Mouse (Mus musculus) limb, embryonic 14.5 days (tissue): ENCODE data around the gene Esrrg. TPM values are rescaled to one million over a fixed set of nuclear protein-coding genes. Genes with fewer than 3 reads are reported as not detected.

Experiments used
- ATAC-seq: fragments of 200-750 bp; cut with Nextera tagmentation; 2 replicates; pipeline ENCODE4 v1.8.0; 2017; ENCODE audit warnings: low read depth, moderate number of reproducible peaks, moderate TSS enrichment; ENCODE audit not compliant: low FRiP score
- DNase-seq: peaks from one replicate; pipeline ENCODE4 v3.0.0-alpha.2; 2015; ENCODE audit warnings: low spot score
- H3K27ac ChIP-seq: fragments of 300-500 bp; sonication (generic); replicated peaks from 2 replicates; pipeline ENCODE4 v1.5.1; 2014; ENCODE audit warnings: low read depth, mild to moderate bottlenecking, low read length, moderate library complexity, mixed read lengths
- H3K27me3 ChIP-seq: fragments of 300-500 bp; sonication (generic); 2 replicates; pipeline ENCODE4 v1.6.1; 2014; ENCODE audit warnings: low read length, mixed read lengths; ENCODE audit not compliant: control insufficient read depth, insufficient read depth
- H3K36me3 ChIP-seq: fragments of 300-500 bp; sonication (generic); 2 replicates; pipeline ENCODE4 v1.6.1; 2014; ENCODE audit warnings: mild to moderate bottlenecking, low read length, moderate library complexity, mixed read lengths; ENCODE audit not compliant: control insufficient read depth, insufficient read depth
- H3K4me1 ChIP-seq: fragments of 300-500 bp; sonication (generic); 2 replicates; pipeline ENCODE4 v1.6.1; 2014; ENCODE audit warnings: antibody characterized with exemption, low read length, mixed read lengths; ENCODE audit not compliant: control insufficient read depth, insufficient read depth
- H3K4me2 ChIP-seq: fragments of 300-500 bp; sonication (generic); replicated peaks from 2 replicates; pipeline ENCODE4 v1.6.1; 2014; ENCODE audit warnings: low read depth, mild to moderate bottlenecking, low read length, moderate library complexity; ENCODE audit not compliant: severe bottlenecking
- H3K4me3 ChIP-seq: fragments of 300-500 bp; sonication (generic); replicated peaks from 2 replicates; pipeline ENCODE4 v1.5.1; 2014; ENCODE audit warnings: low read length
- H3K9ac ChIP-seq: fragments of 300-500 bp; sonication (generic); 2 replicates; pipeline ENCODE4 v1.6.1; 2014; ENCODE audit warnings: mild to moderate bottlenecking, low read depth, low read length, moderate library complexity; ENCODE audit not compliant: severe bottlenecking
- H3K9me3 ChIP-seq: fragments of 300-500 bp; sonication (generic); 2 replicates; pipeline ENCODE4 v1.6.1; 2016; ENCODE audit warnings: low read length; ENCODE audit not compliant: control insufficient read depth
- POLR2A ChIP-seq: fragments of 200-500 bp; IDR thresholded peaks from 2 replicates; pipeline ENCODE4 v1.8.0; 2012; ENCODE audit warnings: inconsistent platforms, mild to moderate bottlenecking, moderate library complexity, borderline replicate concordance; ENCODE audit not compliant: insufficient read depth, insufficient read length; ENCODE audit errors: extremely low read depth
- WGBS: fragments of 180-500 bp; shearing (Covaris S2); extraction: QIAGEN DNeasy Blood & Tissue Kit; methylation state at CpG from one replicate; pipeline ENCODE4 v1.1.7; 2014; 5-methylcytosine and 5-hydroxymethylcytosine counted together
- polyA plus RNA-seq, 2 experiments: library from polyadenylated mRNA; depleted of rRNA in 1 of 2; stranded (reverse) in 1 of 2; unstranded in 1 of 2; fragments of >200 nt; fragmentation: Nextera tagmentation in 1 of 2; extraction: Ambion mirVana in 1 of 2; gene quantifications; 2 replicates each; pipeline versions ENCODE4 v1.2.1 to v1.2.3; 2012 to 2014

Gene Esrrg
- polyA plus RNA-seq, 2 experiments, result 1.1 to 1.5 TPM

DNA sequence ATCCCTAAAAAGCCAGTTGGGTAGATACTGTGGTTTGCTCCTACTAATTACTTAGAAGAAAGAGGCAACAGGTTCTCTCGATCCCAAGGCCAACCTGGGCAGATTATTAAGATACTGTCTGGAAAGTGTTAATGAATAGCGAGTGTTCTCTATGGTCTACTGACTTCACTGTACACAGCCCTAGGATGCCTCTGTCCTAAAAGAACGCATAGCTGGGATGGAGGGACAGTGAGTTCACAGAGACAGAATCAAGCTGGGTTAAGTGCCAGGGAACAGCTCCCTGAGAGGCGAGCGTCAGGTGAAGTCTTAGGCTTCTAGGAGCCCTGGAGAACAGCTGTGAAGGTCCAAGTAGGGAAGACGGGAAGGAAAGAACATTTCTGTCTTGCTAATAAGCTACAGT, 450.4 kb downstream of the Esrrg start:
- Histone ChIP-seq H3K4me2 (no peak overlapping the region), H3K9ac (no peak overlapping the region), H3K4me3 (no peak overlapping the region), H3K27ac (no peak overlapping the region), H3K27me3 (no peaks in the 10 kb centered on the region), H3K4me1 (no peaks in the 10 kb centered on the region), H3K36me3 (no peaks in the 10 kb centered on the region), H3K9me3 (no peaks in the 10 kb centered on the region)
- WGBS, result 87% methylated on average over 6 of the region's 6 CpGs
- ATAC-seq (no peak), DNase-seq (no peak)
- TF ChIP-seq POLR2A, result no peak

DNA sequence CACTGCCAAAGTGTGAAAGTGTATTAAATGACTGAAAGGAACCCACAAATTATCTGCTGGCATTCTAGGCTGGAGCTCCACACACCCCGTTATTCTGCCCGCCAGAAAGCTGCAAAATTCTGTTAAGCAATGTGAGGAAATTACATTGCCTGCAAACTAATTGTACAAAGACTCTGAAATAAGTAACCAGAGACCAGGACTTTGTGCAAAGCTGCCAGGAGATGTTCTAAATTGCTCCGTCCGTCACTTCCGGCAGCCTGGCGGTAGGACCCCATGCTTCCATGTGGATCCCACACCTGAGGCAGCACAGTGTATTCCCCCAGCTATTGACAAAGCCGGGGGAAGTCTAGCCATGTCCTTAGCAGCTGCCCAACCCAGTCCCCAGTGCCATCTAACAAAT, 451.9 kb downstream of the Esrrg start:
- Histone ChIP-seq H3K4me3 (no peak overlapping the region), H3K9ac (no peak overlapping the region), H3K9me3 (no peaks in the 10 kb centered on the region), H3K4me1 (no peaks in the 10 kb centered on the region), H3K4me2 (no peak overlapping the region), H3K27me3 (no peaks in the 10 kb centered on the region), H3K36me3 (no peaks in the 10 kb centered on the region), H3K27ac (no peak overlapping the region)
- DNase-seq (no peak), ATAC-seq (no peak)
- WGBS, result 60% methylated on average over 7 of the region's 7 CpGs
- no peak for TF ChIP-seq POLR2A

- no peaks in the 10 kb centered on the region for H3K9me3 ChIP-seq
- no peak overlapping the region for H3K4me3 ChIP-seq
- DNase-seq (no peak), ATAC-seq (no peak)
- H3K27ac ChIP-seq, result no peak overlapping the region
- WGBS, result 73% methylated on average over 9 of the region's 9 CpGs
- H3K27me3 ChIP-seq, result no peaks in the 10 kb centered on the region
- no peak overlapping the region for H3K4me2 ChIP-seq
- H3K4me1 ChIP-seq, result no peaks in the 10 kb centered on the region
- TF ChIP-seq POLR2A, result no peak
- no peaks in the 10 kb centered on the region for H3K36me3 ChIP-seq
- no peak overlapping the region for H3K9ac ChIP-seq
Observed at GRCm38 (mm10) chr1:188068833-188069232, 460.2 kb downstream of the Esrrg start.

DNA sequence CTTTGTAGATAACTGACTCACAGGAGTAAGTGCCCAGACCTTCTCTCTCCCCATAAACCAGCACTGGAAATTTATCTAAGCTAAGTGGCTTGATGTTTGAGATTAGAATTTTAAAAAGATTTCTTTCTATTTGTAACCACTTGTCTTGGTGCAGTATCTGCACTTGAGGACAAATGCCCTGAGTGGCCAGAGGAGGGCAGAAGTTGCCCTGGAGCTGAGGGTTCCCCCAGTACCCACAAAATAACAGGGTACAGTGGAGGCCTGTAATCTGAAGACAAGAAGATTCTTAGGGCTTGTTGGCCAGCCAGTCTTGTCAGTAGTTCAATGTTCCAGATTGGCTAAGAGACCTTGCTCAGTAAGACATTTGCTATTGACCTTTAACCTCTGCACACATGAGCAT, 461.3 kb downstream of the Esrrg start:
- Histone ChIP-seq H3K27me3 (no peaks in the 10 kb centered on the region), H3K4me2 (no peak overlapping the region), H3K9me3 (no peaks in the 10 kb centered on the region), H3K4me3 (no peak overlapping the region), H3K4me1 (no peaks in the 10 kb centered on the region), H3K36me3 (no peaks in the 10 kb centered on the region), H3K9ac (no peak overlapping the region), H3K27ac (no peak overlapping the region)
- TF ChIP-seq POLR2A, result no peak
- DNase-seq (no peak), ATAC-seq (no peak)

DNA sequence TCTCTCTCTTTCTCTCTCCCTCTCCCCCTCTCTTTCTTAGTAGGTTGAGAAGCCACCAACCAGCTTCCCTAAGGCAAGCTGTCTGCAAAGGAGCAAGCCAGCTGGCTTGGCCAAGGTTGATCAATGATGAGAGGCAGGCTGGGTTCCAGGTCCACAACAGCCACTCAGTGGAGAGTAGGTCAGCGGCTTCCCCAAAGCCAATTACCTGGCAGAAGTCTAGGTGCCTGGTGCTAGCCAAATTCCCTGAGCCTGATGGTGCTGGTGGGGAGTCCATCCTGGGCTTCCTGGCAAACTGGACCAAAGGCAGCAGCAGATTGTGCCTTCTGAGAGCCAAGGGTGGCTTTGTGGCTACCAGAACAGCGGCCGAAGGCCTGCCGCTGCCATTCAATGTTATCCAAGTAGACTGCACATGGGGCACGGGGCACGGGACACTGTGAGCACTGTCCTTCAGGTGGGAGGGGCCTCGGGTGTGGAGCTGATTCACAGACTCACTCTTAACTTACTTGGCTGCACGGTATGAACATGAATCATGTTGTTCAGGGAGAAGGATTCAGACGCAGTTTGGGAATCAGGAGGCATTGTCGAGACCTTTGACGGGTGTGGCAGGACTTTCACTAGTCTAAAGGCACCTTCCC, 469.1 kb downstream of the Esrrg start:
- no peaks in the 10 kb centered on the region for H3K36me3 ChIP-seq
- H3K4me2 ChIP-seq, result no peak overlapping the region
- DNase-seq (no peak), ATAC-seq (no peak)
- no peaks in the 10 kb centered on the region for H3K4me1 ChIP-seq
- 86% methylated on average over 11 of the region's 11 CpGs for WGBS
- H3K27me3 ChIP-seq, result no peaks in the 10 kb centered on the region
- H3K4me3 ChIP-seq, result no peak overlapping the region
- H3K27ac ChIP-seq, result no peak overlapping the region
- H3K9me3 ChIP-seq, result no peaks in the 10 kb centered on the region
- no peak for TF ChIP-seq POLR2A
- H3K9ac ChIP-seq, result no peak overlapping the region
